Mouse (Mus musculus) bone marrow macrophage, adult 2 months (primary cell): ENCODE results near the gene Syn1.

Experiments used
- CTCF ChIP-seq: IDR thresholded peaks from 2 replicates; pipeline ENCODE4 v1.5.1; 2012; ENCODE audit warnings: low read depth, mild to moderate bottlenecking, low read length, moderate library complexity
- POLR2A ChIP-seq: IDR thresholded peaks from 2 replicates; pipeline ENCODE4 v1.6.1; 2012; ENCODE audit warnings: mild to moderate bottlenecking, low read depth, low read length, borderline replicate concordance

DNA sequence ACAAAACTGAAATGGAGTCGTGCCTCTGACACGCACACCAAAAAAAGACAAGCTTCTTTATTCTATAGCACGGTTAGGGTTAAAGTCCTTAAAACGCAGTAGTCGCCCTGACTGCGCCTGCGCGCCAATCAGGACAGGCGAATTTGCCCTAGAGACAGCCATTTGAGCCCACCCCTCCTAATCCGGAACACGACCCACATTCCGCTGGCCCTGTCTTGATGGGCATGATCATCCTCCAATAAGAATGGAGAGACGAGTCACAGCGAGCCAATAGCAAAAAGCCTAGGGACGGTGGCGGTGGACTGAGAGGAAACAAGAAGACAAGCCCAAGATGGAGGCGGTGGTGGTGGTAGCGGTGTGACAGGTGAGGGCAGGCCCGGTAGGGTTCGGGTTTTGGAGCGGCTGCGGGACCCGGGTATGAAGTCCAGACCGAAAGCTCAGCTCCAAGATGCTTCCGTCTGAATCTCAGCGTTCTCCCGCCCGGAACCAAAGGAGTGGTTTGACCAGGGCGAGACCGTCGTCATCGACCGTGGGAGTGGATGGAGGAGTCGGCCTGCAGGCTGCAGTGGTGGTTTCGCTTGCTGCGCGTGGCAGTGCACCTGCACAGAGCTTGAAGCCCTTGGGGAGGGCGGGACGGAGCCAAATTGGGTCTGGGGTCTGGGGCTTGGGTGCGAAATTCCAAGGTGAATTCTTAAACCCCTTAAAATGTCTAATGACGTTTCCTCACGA, 72.4 kb downstream of the Syn1 start:
- TF ChIP-seq CTCF: no peak
- TF ChIP-seq POLR2A: no peak
